Mouse (Mus musculus): Measurements from ENCODE around the gene Marc1. TPM values are rescaled to one million over a fixed set of nuclear protein-coding genes. Genes with fewer than 3 reads are reported as not detected.

Marc1 gene
- polyA plus RNA-seq, 1 experiment = 0.01 TPM

DNA sequence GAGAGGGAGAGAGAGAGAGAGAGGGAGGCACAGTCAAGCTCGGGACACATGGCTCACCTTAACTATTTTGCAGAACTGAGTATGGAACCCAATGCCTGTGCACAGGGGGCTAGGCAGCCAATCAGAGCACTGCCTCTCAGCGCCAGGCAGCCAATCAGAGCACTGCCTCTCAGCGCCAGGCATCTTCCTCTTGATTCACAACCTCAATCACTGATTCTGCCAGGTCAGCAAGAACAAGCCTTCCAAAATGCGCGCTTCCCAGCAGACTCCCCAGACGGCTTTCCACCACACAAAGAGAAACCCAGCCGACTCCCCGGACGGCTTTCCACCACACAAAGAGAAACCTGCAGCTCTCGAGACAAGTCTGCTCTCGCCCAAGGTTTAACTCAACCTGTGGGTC lies 11.6 kb upstream of the Marc1 start:
- Histone ChIP-seq H3K4me3 (ENCODE audit: insufficient read depth, poor library complexity, severe bottlenecking) (no peak overlapping the region), H3K79me2 (ENCODE audit: control insufficient read depth, insufficient read depth) (no peaks in the 10 kb centered on the region), H3K79me3 (ENCODE audit: low read depth) (no peaks in the 10 kb centered on the region), H3ac (ENCODE audit: control insufficient read depth, insufficient read length, low read depth) (no peak overlapping the region), H3K36me3 (ENCODE audit: control insufficient read depth, insufficient read depth) (peaks cover 12% of the 10 kb centered on the region), H3K27me3 (ENCODE audit: control insufficient read depth, insufficient read depth, insufficient read length) (no peaks in the 10 kb centered on the region)
- TF ChIP-seq USF1 (IDR thresholded peaks at IDR 0.05; ENCODE audit: low read depth) = no peak
- no peak for TF ChIP-seq MYOG (IDR thresholded peaks at IDR 0.05; ENCODE audit: control insufficient read depth, extremely low read depth, insufficient read length)

DNA sequence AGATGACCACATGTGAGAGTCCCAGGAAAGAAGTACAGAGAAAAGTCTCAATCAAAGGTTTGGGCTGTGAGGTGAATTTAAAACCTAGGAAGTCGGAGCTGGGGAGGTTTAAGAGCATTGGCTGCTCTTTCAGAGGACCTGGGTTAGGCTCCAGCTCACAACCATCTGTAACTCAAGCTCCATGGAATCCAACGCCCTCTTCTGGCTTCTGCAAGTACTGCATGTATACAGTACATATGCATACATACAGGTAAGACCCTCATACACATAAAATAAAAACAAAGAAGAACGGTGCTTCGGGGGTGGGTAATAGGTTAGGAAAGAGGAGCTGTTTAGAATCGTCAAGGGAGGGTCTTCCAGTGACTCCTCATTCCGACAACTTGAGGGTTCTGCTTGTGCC lies 6.7 kb upstream of the Marc1 start:
- TF ChIP-seq FOSL1 (IDR thresholded peaks at IDR 0.05; ENCODE audit: insufficient read depth, low read length, poor library complexity, severe bottlenecking) (no peak), CEBPB (IDR thresholded peaks at IDR 0.05; ENCODE audit: low read depth) (no peak), CTCF (IDR thresholded peaks at IDR 0.05; ENCODE audit: control insufficient read depth, insufficient read depth, insufficient read length) (no peak), MYOD1 (IDR thresholded peaks at IDR 0.05; ENCODE audit: control insufficient read depth, insufficient read length, low read depth) (no peak), MAX (IDR thresholded peaks at IDR 0.05) (no peak), USF1 (IDR thresholded peaks at IDR 0.05; ENCODE audit: low read depth) (no peak), MYOG (IDR thresholded peaks at IDR 0.05; ENCODE audit: control insufficient read depth, extremely low read depth, insufficient read length) (no peak)
- H3K27me3 ChIP-seq (ENCODE audit: control insufficient read depth, insufficient read depth, insufficient read length) = no peaks in the 10 kb centered on the region
- H3K79me2 ChIP-seq (ENCODE audit: control insufficient read depth, insufficient read depth) = no peaks in the 10 kb centered on the region
- no peak overlapping the region for H3K4me3 ChIP-seq (ENCODE audit: insufficient read depth, poor library complexity, severe bottlenecking)
- no peaks in the 10 kb centered on the region for H3K79me3 ChIP-seq (ENCODE audit: low read depth)
- peaks cover 17% of the 10 kb centered on the region for H3K36me3 ChIP-seq (ENCODE audit: control insufficient read depth, insufficient read depth)
- H3ac ChIP-seq (ENCODE audit: control insufficient read depth, insufficient read length, low read depth) = no peak overlapping the region

DNA sequence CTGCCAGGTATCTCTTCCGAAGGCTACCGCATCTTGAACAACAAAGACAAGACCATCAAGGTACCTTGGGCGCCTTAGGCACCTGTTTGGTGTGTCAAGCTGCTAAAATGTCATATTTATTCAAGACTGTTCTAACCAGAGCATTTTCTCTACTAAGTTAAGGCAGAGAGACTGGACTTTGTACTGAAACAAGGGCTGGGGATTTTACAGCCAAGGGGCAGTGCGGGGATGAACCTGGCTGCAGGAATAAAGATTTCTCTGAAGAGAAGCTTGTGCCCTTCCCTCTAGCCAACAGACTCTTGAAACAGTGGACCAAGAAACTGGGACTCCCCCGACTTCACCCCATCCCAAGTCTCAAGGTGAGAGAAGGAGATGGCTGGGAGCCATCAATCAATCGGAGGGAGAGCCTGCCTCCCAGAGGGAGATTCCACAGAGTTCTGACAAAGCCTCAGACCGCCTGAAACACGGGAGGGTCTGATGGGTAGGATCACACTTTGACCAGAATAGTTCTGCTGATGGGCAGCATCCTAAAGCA lies 670 bp upstream of the Marc1 start:
- TF ChIP-seq MAX (IDR thresholded peaks at IDR 0.05) (no peak), CTCF (IDR thresholded peaks at IDR 0.05; ENCODE audit: control insufficient read depth, insufficient read depth, insufficient read length) (no peak), CEBPB (IDR thresholded peaks at IDR 0.05; ENCODE audit: low read depth) (no peak), MYOD1 (IDR thresholded peaks at IDR 0.05; ENCODE audit: control insufficient read depth, insufficient read length, low read depth) (no peak), MYOG (IDR thresholded peaks at IDR 0.05; ENCODE audit: control insufficient read depth, extremely low read depth, insufficient read length) (no peak), USF1 (IDR thresholded peaks at IDR 0.05; ENCODE audit: low read depth) (no peak), FOSL1 (IDR thresholded peaks at IDR 0.05; ENCODE audit: insufficient read depth, low read length, poor library complexity, severe bottlenecking) (no peak)
- no peaks in the 10 kb centered on the region for H3K79me3 ChIP-seq (ENCODE audit: low read depth)
- no peaks in the 10 kb centered on the region for H3K79me2 ChIP-seq (ENCODE audit: control insufficient read depth, insufficient read depth)
- no peaks in the 10 kb centered on the region for H3K27me3 ChIP-seq (ENCODE audit: control insufficient read depth, insufficient read depth, insufficient read length)
- H3K36me3 ChIP-seq (ENCODE audit: control insufficient read depth, insufficient read depth) = no peaks in the 10 kb centered on the region
- no peak overlapping the region for H3ac ChIP-seq (ENCODE audit: control insufficient read depth, insufficient read length, low read depth)
- H3K4me3 ChIP-seq (ENCODE audit: insufficient read depth, poor library complexity, severe bottlenecking) = no peak overlapping the region

DNA sequence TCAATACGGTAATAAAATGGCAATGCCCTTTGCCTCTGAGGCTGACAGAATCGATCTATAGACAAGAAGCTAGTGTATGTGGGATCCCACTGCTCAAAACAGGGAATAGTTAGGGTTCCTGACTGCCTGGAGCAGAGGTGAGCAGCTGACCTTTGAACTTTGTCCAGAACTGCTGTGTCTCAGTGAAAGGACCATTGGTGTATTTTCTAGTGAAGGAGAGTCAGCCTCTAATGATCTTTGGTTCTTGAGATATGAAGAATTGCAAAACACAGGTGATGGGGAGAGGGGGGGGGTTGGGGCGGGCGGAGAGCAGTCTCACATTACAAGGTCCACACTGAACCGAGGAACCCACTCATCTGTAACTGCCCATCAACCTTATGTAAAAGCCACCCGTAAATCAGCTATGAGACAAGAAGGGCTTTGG lies 1.5 kb downstream of the Marc1 start:
- no peaks in the 10 kb centered on the region for H3K36me3 ChIP-seq (ENCODE audit: control insufficient read depth, insufficient read depth)
- H3ac ChIP-seq (ENCODE audit: control insufficient read depth, insufficient read length, low read depth) = no peak overlapping the region
- H3K4me3 ChIP-seq (ENCODE audit: insufficient read depth, poor library complexity, severe bottlenecking) = no peak overlapping the region
- no peaks in the 10 kb centered on the region for H3K79me3 ChIP-seq (ENCODE audit: low read depth)
- H3K27me3 ChIP-seq (ENCODE audit: control insufficient read depth, insufficient read depth, insufficient read length) = no peaks in the 10 kb centered on the region
- TF ChIP-seq CEBPB (IDR thresholded peaks at IDR 0.05; ENCODE audit: low read depth) (no peak), FOSL1 (IDR thresholded peaks at IDR 0.05; ENCODE audit: insufficient read depth, low read length, poor library complexity, severe bottlenecking) (no peak), USF1 (IDR thresholded peaks at IDR 0.05; ENCODE audit: low read depth) (no peak), MAX (IDR thresholded peaks at IDR 0.05) (no peak), MYOG (IDR thresholded peaks at IDR 0.05; ENCODE audit: control insufficient read depth, extremely low read depth, insufficient read length) (no peak), CTCF (IDR thresholded peaks at IDR 0.05; ENCODE audit: control insufficient read depth, insufficient read depth, insufficient read length) (no peak), MYOD1 (IDR thresholded peaks at IDR 0.05; ENCODE audit: control insufficient read depth, insufficient read length, low read depth) (no peak)
- no peaks in the 10 kb centered on the region for H3K79me2 ChIP-seq (ENCODE audit: control insufficient read depth, insufficient read depth)

DNA sequence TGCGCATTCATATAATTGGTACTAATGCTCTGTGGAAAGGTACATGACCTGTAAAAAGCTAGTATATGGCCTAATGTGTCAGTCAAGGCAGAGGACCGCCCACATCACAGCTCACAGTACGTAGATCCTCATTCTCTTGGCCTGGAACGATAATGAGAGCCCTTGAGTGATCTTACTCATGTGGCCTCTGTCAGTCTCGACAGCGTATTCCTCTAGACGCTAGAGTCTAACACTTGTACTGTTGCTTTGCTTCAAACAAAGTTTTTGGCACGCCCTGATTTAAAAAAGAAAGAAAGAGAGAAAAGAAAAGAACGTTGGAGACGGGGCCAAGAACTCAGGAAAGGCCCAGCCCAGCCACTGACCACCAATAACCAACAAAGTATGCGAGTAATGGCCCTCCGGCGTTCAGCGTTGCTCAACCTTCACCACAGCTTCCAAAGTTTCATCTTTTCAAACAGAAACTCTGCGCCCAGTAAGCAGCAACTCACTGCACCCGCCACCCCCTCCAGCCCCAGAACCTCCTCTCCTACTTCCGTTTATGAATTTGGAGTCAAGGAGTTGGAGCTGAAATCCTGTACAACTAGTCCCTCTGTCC lies 2.6 kb downstream of the Marc1 start:
- H3K4me3 ChIP-seq (ENCODE audit: insufficient read depth, poor library complexity, severe bottlenecking) = no peak overlapping the region
- no peaks in the 10 kb centered on the region for H3K27me3 ChIP-seq (ENCODE audit: control insufficient read depth, insufficient read depth, insufficient read length)
- H3K79me3 ChIP-seq (ENCODE audit: low read depth) = no peaks in the 10 kb centered on the region
- no peaks in the 10 kb centered on the region for H3K36me3 ChIP-seq (ENCODE audit: control insufficient read depth, insufficient read depth)
- H3ac ChIP-seq (ENCODE audit: control insufficient read depth, insufficient read length, low read depth) = no peak overlapping the region
- no peaks in the 10 kb centered on the region for H3K79me2 ChIP-seq (ENCODE audit: control insufficient read depth, insufficient read depth)
- no peak for TF ChIP-seq MYOG (IDR thresholded peaks at IDR 0.05; ENCODE audit: control insufficient read depth, extremely low read depth, insufficient read length)
- TF ChIP-seq MAX (IDR thresholded peaks at IDR 0.05) = no peak
- no peak for TF ChIP-seq CTCF (IDR thresholded peaks at IDR 0.05; ENCODE audit: control insufficient read depth, insufficient read depth, insufficient read length)
- TF ChIP-seq FOSL1 (IDR thresholded peaks at IDR 0.05; ENCODE audit: insufficient read depth, low read length, poor library complexity, severe bottlenecking) = no peak
- TF ChIP-seq CEBPB (IDR thresholded peaks at IDR 0.05; ENCODE audit: low read depth) = no peak
- TF ChIP-seq USF1 (IDR thresholded peaks at IDR 0.05; ENCODE audit: low read depth) = no peak
- no peak for TF ChIP-seq MYOD1 (IDR thresholded peaks at IDR 0.05; ENCODE audit: control insufficient read depth, insufficient read length, low read depth)

Data from C2C12 (cell line).